Mouse (Mus musculus): Measurements from ENCODE around the gene Btg4.
A peak's percentile ranks its signal among the peaks of the same experiment; 100 is the strongest.

Gene Btg4

DNA sequence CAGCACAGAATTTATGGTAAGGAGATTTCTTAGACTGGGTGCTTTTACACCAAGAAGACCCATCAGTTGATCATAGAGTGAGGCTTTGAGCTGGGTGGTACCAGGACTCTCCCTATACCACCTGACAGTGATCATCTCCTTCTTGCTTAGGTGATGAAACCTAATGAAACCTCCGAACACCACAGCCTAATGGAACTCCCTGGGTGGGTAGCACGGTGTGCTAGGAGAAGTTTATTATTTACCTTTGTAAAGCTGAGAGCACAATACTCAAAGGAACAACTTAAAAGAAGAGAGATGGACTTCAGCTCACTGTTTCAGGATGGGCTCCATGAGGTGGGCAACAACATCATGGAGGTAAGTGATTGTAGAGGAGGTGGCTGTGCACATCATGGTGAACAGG is at the start of gene Btg4:
TSS of gene Btg4 (plus strand) at position 301 of the 400 bp plus-strand sequence.
- no peak for DNase-seq

DNA sequence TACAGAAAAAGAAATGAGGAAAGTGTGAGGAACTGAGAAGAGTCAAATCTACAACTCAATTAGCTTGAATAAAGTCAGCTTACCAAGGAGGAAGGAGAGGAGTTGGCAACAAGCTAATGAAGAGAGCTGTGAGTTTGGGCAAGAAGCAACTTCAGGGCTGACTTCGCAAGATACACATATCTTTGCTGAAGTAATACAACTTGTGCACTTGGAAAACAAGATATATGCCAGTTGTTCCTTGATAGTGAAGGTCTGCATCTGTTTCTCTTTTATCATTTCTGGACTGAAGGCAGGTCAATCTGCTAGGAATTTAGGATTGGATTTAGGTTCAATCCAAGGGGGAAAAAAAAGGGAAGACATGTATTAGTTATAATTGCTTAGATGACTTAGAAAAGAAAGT is 47.1 kb upstream of the Btg4 start:
- DNase-seq, result no peak

DNA sequence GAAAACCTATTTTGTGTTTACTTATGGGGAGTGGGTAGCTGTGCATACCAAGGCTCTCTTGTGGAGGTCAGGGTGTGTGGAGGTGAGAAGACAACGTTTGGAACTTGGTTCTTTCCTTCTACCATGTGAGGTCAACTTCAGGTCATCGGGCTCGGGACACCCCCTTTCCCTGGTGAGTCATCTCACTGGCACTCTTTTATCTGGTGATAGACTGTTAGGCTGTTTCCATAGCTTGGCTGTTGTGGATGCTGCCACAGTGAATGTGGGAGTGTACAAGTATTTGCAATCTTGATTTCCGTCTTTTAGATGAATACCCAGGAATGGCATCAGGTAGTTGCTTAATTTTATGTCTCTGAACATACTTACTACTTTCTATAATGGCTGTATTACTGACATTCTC is 45.0 kb upstream of the Btg4 start:
- no peak for DNase-seq

DNA sequence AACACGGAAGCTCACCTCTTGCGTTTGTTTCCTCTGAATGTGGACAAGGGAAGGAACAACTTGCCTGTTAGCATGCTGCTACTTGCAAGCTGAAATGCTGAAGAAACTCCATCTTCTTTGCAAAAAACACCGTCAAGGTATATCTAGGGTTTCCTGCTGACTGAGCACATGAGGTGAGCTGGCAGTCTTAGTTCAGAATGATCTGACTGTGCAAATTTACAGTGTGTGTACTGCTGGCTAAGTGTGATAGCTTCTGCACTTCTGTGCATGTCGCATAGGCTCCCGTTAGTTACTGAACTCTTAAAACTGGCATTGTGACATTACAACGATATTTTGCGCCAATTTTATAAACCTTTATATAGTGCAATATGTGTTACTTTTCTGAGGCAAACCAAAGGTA is 41.0 kb upstream of the Btg4 start:
- DNase-seq, result no peak

DNA sequence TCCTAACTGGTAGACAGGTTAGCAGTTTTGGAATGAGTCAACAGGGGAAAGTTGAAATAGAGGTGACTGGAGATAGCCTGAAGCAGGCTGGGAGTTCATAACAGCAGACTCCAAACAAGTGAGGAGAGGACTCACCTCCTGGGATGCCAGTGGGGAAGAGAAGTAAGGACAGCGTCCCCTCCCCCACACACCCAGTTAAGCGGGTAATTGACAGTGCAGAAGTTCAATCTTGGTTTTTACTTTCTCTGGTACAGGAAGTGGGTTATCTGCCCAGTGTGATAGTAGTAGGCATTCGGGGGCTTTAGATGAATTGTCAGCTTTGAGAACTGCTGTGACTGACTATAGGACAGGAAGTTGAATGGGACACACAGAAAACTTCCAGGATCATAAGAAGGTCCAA is 40.4 kb upstream of the Btg4 start:
- DNase-seq, result peak; percentile 7

DNA sequence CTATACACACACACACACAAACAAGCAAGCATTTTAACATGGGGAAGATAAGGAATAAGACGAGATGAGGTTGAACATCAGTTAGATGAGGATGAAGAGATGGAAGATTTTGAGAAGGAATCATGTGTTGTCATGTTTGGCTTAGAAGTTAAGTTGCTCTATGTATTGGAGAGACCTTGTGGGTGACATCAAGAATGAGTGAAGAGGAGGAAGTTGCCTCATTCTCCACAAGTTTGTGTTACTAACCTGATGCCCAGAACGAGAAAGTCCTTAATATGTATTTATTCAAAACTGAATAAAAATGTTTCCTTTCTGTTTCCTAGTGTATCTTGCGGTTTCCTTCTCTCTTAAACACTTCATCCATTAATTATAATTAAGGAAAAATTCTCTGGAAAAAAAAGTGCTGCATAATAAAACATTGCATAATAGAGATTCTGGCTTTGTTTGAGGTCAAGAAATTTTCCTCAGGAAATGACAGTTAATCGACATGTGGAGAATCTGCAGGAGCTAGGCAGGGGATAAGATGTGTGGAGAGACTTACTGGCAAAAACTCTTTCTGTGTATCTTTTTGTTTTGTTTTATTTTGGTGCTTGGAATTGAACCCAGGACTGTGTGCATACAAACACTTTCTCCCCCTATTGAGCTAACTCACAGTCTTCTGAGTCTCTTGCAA is 39.4 kb upstream of the Btg4 start:
- DNase-seq, result no peak

DNA sequence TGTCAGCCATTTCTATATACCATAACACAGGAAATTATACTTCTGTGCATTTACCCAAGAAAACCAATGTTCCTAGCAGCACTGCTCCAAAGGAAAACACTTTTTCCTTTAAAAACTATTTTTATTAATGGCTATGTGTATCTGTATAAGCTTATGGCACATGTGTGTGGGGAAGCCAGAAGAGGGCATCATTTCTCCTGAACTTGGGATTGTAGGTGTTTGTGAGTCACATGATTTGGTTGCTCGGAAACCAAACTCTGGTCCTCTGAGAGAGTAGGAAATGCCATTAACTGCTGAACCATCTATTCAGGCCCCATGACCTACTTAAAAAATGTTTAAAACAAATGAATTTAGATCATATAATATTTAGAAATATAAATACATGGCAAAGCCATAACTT is 33.7 kb upstream of the Btg4 start:
- no peak for DNase-seq

DNA sequence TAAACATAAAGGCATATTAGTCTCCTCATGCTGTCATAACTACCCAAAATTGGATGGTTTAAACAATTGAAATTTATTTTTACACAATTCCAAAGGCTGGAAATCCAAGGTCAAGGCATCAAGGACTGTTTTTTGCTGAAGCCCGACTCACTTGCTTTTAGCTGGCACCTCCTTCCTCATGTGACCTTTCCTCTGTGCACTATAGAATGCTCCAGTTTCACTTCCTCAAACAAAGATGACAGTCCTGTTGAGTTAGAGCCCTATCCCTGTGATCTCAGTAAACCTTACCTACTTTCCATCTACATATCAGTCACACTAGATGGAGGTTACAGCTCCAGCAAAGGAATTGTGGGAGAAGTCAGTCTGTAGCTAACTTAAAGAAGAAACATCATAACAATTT is 30.6 kb upstream of the Btg4 start:
- DNase-seq, result no peak

DNA sequence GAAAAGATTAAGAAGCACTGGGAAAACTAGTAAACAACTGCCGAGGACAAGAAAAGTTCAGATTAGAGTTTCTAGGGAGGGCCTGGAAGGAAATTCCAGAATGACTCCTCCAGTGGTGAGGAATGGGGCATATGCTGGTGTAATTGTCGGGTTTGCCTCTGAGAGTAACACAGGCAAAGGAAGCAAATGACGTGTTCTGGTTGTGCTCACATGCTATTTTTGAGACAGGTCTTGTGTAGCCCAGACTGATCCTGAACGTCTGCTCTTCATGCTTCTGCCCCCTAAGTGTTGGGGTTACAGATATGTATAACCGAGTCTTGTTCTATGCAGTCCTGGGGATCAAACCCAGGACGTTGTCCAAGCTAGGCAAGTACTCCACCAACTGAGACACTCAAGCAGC is 29.1 kb upstream of the Btg4 start:
- DNase-seq, result no peak

DNA sequence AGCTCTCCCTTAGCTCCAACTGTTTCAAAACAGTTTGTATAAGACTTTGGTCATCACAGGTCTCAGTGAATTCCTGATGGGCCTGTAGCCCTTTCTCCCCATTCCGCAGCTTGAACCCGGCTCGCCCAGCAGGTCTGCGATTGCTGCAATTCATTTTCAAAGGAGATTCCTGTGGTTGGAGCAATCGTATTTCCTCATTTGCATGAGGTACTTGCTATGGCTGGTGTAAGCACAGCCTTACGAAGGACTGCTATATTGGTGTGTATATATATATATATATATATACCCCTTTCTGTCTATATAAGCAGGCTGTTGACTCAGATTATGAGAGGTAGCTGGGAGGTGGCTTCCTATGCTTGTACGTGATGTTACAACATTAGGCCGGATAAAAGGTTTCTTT is 28.4 kb upstream of the Btg4 start:
- DNase-seq, result no peak

DNA sequence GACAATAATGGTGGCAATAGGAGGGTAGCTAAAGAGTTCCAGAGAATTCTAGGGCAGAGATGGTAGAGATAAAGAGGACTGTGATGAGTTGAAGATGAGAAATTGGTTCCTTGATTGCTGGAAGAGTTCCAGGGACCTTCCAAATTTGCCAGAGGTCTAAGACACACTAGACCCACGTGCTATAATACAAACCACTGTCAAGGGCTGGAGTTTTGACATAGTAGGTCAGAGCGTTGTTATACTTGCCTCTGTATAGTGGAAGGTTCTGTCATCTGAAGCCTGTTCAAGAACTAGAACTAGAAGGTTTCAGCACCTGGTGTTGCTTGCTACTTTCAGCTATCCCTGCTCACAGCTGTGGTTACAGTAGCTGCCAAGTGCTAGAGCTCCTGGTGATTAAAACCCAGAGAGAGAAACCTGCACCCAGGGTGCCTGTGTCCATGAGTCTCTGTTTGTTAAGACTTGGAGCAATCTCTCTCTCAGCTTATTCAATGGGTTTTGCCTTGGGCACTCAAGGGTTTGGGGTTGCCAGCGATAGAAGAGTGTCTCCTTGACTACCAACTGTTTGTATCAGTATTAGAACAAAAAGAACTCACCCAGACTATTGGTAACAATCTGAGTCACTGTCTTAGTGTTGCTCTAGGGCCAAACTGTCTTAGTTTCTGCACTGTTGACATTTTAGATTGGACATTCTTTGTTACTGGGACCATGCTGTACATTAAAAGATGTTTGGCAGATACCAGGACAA is 27.7 kb upstream of the Btg4 start:
- no peak for DNase-seq

DNA sequence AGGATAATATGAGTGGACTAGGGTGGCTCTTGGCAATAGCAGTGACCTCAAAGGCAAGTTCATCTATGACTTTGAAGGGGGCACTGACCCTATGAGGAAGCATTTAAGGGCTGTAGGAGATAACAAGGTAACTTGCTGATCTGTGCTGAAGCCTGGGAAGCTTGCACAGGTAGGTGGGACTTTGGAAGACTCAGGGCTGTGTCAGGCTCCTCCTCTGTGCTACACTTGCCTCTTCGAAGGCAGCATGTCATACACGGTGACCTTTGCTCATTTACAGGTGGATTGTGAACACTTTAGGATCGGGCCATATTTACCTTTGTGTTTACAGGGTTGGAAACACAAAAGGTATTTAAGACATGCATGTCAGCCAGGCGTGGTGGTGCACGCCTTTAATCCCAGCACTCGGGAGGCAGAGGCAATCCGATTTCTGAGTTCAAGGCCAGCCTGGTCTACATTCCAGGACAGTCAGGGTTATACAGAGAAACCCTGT is 19.2 kb upstream of the Btg4 start:
- no peak for DNase-seq

DNA sequence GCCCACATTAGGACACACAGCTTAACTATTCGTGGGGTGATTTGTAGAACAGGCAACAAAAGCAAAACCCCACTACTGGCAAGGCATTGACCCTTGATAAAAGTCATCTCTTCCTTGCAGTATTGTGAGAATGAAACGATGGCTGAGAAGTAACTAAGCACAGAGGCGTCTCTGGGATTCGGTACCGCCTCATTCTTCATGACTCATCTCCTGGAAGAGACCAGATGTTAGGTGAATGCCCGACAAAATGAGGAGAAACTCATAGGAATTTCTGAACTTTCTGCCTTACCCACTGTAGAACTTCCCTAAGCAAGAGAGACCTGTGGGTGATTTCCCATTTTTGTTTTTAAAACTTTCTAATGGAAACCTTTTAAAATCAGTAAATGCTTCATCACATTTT is 18.6 kb upstream of the Btg4 start:
- no peak for DNase-seq

DNA sequence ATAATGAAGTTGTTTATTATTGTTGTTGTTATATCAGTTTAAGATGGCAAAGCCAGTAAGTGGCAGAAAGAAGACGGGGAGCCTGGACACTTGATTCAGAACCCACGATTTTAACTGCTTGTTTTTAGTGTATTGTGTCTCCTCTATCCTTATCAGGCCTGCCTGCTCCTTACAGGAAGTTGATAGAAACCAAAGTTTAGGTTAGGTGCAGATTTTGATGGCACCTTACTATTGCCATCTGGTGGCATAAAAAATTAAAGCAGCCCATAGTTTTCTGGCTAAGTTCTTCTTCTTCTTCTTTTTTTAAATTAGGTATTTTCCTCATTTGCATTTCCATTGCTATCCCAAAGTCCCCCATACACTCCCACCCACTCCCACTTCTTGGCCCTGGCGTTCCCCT is 8.5 kb upstream of the Btg4 start:
- no peak for DNase-seq

DNA sequence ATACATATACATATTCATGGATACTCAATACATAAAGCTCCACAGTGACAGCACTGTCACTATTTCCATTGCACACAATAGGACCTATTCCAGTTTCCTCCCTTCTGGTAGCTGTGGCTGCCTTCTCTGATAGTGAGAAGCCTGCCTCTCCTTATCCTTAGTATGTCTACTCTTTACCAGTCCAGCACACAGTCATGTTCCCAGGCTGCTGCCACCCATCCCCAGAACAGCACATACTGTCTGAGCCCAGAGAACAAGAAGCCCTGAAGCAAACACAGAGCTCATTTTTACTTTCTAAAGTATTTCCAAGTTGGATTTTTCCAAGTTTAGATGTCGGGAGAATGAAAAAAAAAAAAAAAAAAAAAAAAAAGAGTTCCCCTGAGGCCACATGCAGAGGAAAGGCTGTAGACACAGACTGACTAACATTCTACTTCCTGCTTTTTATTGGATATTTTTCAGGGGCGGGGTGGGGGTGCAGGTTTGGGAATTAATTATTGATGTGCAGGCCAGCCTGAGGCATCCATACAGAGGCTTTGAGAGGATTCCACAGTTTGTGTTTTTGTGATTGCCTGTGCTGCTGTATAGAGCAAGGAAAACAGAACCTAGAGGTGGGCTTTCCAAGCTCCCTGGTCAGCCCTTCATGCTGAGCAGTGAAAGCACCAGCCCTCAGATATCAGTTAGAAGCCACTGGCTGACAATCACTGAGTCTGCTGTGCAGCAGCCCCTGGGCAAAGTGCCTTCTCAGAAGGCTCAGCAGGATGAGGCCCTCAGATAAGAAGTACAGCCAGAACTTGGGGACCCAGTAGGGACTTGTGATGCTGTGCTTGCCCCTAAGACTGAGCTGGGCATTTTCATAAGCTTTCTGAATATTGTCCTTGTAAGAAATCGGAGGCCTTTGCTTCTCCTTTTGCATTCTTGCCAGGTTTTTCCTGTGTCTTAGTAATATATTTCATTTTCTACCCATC is 4.1 kb upstream of the Btg4 start:
- peak; percentile 9 for DNase-seq

DNA sequence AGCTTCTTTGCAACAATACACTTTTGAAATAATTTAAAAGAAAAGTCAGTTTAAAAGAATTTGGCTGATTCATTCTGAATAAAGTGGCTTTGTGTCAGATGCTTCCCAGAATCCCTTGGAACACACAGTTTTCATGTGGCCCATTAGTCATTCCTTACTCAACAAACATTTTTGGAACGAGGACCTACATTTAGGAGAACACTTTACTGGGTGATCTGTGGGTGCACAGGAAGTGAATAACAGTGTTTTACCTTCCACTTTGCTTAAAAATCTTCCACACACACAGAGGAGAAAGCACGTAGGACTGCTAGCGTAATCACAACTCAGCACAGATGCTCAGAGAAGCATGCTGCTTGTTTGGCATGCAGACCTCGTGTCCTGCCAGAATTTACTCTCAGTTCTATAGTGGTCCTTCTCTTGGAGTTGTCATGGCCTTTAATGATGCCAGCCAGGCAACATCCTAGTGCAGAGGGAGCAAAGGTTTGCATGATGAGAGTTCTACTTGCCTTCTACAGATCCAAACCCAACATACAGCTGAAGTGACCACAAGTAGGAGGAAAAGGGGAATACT is 1.7 kb upstream of the Btg4 start:
- no peak for DNase-seq

DNA sequence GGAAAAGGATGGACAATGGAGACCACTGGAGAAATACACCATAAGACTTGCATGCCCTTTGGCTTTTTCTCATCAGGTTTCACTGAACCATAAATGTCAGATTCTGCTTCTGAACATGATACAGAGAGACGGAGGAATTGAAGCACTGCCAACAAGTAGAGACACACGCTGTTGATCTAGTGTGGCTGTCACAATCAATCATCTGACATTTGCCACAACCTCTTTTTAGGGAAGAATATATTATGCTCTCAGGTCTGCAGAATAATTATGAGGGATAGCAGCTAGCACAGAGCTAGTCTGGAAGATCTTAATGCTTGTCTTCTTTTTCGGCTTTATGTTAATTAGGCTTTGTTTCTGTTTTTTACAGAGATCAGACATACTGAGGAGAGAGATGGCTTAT is 7.5 kb downstream of the Btg4 start:
- no peak for DNase-seq

DNA sequence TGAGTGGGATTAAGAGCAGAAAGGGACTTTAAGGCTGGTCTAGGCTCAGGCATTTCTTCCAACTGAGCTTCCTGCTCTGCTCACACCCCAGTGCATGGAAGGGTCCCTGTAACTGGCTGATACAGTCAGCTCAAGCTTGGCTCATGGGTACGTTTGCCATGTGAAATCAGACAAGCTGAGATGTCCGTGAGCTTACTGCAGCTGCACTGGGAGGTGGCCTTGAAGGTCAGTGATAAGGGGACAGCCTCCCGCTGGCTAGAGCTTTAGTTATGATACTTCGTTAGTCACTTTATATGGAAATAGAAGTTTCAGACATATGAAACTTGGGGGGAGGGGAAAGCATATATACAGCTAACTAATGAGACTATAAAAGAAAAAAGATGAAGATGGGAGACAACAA is 10.1 kb downstream of the Btg4 start:
- no peak for DNase-seq

DNA sequence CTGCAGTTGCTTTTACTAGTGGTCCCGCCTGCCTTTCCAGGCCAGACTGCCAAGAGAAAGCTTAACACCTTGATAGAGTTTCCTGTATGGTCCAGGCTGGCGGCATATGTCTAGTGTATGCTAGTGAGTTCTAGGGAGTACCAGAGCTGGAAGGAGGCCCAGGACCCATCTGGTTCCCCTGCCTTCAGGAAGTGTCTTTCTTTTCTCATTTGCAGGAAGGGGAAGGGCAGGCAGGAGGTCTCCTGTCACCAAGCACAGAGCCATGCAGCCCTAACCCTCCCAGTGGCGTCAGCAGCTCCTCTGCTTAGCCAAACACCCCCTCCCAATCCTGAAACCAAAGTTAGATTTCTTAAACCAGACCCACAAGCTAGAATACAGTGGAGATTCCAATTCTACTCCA is 15.1 kb downstream of the Btg4 start:
- DNase-seq, result peak; percentile 14

DNA sequence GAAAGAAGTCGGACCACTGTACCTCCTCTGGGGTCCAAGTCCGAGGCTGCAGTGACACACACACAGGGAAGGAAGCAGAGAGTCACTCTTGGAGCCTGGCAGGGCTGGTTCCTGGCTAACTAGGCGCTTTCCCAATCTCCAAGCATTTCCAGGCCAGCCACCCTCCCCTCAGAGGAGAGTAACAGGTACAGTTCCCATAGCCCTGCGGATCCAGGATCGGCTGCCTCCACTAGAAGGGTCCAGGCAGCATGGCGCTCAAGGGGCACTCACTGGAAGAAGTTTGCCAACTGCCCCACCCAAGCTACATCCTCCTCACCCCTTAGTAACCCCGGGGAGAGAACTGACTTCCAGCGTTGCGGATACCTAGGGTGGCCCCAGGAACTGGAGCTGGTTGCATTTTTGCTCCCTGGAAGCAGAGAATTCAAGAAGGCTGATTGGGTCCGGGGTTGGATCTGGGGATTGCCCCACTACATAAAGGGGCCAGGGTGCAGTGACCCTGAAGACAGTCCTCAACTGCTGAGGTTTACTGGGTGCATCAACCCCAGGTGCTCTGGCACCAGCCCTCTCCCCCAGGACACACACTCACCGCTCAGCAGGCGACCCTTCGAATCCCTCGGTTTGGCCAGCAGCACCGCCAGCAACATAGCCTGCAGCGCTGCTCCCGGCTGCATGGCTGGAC is 15.7 kb downstream of the Btg4 start:
- no peak for DNase-seq

DNA sequence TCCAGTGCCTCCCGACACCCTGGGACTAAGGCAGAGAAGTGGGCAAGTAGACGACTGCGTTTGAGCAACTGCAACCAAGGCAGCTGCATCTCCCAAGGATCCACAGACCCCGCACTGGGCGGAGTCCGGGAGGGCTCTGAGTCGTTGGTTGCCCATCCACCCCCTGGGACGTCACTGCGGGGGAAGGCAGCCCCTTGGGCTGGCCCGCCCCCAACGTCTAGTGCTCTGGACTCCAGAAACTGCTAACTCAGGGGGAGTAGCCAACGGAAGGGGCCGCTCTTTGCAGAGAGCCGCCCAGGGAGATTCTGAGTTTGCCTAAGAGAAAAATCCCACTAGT is 16.2 kb downstream of the Btg4 start, which contains the start of gene Layn:
TSS of gene Layn (minus strand) at position 116 of the 337 bp plus-strand sequence.
- peak; percentile 82 for DNase-seq

DNA sequence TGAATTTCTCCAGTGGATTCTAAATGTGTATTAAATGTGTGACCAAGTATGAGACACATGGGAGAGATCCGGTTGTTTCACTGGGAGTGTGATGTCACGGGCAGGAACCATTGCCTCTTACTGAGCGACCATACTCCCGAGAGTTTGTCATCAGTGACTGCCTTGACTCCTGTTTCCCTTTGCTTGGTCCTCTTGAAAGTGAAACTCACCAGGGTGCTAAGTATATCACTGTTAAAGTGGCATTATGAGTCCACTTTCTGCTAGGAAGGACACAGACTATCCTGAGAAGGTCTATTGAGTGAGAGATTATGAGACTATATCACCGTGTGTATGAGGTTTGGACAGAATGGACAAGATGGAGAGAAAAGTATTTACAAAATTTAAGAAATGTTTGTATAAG is 20.9 kb downstream of the Btg4 start:
- no peak for DNase-seq

DNA sequence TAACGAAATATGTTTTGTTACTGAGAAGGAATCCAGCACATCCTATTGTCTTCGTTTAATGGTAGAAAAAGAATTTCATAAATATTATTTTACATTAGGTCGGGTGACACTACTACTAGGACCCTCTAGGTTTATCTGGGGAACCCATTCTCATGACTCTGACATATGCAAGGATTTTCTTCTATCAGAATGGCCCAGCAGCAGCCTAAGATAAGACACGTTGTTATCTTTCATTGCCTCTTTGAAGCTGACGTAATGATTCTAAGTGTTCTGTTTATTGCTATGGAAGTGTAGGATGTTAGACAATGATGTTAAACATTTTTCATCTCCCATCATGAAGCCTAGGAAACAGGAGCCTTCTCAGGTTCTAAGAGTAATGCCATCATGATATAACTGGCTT is 33.0 kb downstream of the Btg4 start:
- no peak for DNase-seq

All from liver (tissue).